Mouse (Mus musculus) cerebellum, postnatal 25 days (tissue): Measurements from ENCODE around the gene Spns3.
A peak's percentile ranks its signal among the peaks of the same experiment; 100 is the strongest.

Experiments
- DNase-seq, 2 experiments: peaks; one replicate each; pipeline ENCODE4 v3.0.0; 2021; ENCODE audit warnings: mixed read lengths in 2 of 2

Spns3 gene

DNA sequence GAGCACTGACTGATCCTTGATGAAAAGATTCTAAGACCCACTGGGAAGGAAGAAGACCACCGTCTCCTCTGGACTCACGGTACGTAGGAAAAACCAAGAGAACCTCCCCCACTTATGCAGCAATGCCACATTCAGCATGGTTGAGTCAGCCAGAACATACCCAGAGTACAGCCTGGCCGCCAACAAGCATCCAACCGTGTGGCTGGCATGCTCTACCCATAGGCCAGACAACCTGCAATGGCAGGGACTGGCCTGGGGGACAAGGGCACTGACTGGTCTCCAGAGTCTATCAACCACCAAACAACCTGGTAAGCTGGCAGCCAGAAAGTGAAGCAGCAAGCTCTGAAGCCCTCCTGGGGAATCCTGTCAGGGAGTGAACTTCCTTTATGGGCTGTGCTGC is 41.7 kb downstream of the Spns3 start:
- peak; percentile 42 to 51 for DNase-seq

DNA sequence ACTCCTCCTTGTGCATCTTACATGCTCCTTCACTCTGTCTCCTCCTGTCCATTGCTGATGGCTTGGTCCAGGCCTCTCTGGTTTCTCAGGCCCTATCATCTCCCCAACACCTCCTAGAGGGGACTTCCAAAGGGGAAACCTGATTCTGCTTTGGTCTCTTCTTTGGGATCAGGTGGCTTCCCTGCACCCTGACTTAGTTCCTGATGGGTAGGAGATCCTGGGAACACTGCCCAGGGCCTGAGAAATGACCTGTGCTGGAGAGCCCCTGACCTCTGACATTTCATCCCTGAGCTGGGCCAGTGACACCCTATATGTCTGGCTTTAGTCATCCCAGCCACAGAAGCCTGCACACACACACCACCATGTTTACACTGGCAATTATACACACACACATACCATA is 42.7 kb downstream of the Spns3 start:
- DNase-seq, result no peak

DNA sequence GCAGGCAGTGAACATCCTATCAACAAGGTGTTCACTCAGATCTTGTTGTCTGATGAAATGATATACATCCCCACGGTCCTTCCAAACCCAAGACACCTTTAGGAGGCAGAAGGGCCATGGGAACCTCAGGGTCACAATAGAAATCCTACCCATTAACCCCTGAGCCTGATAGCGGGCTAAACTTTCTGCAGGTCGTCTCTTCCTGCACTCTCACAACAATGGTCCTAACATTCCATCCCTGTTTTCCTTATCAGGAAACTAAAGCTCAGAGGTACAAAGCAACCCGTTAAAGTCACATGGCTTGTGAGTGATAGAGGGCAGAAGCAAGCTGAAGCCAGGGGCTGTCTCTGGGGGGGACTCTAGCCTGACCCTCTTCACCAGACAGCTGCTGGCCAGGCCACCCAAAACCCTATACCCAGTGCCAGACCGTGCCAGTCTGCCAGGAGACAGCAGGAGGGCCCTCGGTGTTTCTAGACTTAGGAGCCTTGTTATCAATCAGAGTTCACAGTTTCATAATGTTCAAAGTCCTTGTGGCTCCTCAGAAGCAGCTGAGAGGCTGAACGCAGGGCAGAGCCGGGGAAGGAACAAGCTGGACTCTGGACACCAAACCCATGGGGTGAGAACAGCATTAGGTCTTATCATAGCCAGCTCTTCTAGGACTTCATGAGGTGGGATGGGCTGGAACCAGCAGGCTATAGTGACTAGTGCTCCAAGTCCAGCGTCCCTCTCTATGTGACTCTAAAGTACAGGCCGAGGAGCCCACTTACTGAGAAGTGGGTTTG is 46.1 kb downstream of the Spns3 start:
- DNase-seq, result no peak

DNA sequence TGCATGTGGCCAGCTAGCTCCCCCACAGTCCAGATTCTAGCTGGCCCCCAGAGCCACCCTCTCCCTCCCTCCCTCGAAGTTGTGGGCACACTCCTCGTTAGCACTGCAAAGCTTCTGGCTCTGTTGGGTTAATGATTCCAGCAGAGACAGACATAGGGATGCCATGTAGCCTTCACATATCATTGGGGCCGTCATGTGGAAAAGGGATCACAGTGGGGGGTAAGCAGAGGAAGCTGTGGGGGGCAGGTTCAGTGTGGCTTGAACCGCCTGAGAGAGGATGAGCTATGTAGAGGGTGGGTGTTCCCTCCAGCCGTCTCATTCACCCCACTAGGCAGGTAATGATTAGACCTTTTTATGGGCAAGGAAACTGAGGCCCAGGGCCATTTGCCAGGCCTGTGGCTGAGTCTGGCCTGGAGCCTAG is 46.8 kb downstream of the Spns3 start:
- no peak for DNase-seq

DNA sequence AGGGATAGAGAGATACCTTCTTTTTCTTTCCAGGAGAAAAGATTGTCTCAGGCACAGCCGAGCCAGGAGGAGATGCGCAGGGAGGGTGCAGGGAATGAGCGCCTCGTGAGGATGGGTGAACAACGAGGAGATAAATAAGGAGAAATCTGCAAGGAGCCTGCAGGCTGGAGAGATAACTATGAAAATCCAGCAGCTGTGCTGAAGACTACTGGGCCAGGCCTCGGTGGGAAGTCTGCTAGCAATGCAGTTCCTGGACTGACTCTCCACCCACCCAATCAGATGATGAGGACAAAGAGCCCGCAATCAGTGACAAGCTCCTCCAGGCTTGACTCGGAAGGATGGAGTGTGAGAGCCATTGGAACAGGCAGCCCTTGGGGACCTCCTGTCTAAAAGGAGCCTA is 48.1 kb downstream of the Spns3 start:
- DNase-seq, result no peak

DNA sequence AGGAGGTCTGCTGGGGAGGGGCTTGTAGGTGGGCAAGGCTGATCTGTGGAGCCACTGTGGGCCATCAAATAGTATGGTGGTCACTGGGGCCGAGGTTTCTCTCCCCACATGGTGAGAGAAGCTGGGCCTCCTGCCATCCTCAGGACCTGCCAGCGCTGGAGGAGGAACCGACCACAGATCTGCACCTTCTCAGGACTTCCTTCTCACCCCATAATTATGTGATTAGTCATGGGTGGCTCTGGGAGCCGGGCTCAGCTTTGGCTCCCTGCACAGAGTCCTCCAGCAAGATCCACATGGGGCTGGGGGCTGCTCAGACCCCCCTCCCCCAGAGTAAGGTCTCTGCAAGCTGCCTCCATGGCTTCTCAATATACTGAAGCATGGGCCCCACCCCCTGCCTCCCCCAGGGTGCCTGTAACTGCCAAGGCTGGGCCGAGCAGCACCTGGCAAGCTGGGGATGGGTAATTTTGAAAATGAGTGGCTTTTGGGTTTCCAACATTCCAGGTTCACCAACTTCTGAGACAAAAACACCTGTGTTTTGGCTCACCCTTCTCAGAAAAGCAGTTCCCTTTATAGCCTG is 48.8 kb downstream of the Spns3 start:
- DNase-seq, result no peak

DNA sequence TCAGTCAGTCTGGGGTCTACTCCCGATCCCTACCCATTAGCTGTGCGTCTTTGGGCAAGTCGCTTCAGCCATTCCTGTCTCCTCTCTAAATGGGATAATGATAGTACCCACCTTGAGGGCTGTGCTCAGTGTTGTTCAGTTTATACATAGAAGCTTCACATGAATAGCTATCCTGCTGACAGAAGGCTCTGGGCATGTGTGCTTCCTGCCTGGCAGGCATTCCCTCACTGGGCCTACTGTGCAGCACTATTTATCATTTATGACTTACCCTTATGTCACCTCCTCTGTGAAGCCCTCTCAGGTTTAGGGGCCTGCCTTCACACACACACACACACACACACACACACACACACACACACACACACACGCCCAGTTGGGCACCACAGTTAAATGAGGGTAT is 50.2 kb downstream of the Spns3 start:
- no peak for DNase-seq

DNA sequence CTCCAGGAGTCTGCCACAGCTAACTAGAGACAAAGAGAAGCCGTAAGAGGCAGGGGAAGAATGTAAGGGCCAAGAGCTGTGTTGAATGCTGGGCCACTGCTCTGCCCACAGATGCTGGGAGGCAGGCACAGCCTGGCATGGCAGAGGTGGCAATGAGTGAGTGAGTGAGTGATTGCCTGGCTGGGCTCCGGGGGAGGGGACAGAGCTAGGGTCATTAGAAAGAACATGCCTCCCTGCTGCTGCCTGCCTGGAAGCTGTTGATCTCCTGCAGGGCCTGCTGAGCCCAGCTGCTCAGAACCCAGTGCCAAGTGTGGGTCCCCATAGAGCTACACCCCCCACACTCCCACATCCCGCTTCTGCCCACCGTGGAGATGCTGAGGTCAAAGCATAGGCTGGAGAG is 52.9 kb downstream of the Spns3 start:
- DNase-seq, result no peak

DNA sequence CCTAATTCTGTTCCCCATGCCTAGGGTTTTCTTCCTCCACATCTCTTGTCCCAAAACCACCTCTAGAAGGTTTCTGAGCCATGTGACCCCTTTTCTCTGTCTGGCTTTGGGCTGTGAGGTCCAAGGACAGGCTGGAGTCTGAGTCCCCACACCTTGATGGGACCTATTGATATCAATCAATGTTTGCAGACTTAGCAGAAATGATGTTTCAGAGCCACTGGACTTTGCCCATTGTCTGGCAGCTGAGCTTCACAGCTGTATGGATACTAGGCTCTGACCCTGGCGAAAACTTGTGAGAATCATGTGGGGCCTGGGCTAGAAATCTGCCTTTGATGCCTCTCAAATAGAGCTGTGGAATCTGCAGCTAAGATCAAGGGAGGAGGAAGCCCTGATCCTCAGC is 53.5 kb downstream of the Spns3 start:
- DNase-seq, result no peak

DNA sequence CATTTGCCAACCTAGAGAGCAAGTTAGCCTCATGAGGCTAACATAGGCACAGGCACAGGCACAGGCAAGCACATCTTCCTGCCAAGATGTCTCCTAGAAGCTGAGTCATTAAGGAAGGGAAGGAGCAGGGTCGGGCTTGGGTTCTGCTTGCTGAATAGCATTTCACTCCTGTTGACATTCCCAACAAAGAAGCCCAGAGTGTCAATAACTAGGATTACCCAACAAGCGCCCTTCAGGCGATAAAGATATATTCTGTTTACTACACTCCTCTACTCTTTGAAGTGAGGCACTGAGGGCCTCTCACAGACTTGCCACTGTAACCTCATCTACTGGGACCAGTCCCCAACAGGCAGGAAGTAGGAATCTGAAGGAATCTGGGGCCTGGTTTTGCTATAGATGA is 54.2 kb downstream of the Spns3 start:
- no peak for DNase-seq

DNA sequence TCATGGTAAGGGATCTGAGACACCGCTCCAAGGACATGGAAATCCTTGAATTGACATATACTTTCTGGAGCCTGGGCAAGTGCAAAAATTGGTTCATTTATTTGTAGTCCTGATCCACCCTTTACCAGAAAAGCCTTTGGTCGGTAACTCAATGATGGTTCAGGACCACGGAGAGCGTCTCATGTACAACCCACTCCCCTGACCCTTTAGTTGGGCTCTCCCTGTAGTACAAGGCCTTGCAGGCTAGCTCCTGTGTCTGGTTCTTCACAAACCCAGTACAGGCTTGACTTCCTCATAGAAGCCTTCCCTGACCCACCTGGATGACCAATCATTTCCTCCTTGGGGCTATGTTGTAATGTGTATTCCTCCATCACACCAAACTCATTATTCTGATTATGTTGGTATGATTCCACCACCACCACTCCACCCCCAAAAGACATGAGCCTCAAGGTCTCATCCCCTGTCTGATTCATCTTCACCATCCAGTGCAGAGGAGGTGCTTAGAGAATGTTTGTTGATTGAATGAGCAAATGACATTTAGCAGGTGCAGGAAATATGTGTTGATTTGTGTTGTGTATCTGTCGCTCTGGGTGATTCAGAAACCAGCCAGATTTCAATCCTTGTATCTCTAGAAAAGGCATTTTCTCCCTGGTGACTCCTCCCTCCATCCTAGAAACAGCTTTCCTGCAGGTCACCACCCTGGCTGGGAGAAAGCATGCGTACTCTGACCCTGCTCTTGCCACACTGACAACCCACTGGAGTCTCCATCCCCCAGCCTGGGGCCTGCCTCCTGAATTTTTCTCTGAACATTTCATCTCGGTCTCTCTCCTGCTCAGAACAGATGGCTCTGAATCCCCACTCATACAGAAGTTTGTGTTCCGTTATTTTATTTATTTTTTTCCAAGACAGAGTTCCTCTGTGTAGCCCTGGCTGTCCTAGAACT is 56.0 kb downstream of the Spns3 start:
- no peak for DNase-seq

DNA sequence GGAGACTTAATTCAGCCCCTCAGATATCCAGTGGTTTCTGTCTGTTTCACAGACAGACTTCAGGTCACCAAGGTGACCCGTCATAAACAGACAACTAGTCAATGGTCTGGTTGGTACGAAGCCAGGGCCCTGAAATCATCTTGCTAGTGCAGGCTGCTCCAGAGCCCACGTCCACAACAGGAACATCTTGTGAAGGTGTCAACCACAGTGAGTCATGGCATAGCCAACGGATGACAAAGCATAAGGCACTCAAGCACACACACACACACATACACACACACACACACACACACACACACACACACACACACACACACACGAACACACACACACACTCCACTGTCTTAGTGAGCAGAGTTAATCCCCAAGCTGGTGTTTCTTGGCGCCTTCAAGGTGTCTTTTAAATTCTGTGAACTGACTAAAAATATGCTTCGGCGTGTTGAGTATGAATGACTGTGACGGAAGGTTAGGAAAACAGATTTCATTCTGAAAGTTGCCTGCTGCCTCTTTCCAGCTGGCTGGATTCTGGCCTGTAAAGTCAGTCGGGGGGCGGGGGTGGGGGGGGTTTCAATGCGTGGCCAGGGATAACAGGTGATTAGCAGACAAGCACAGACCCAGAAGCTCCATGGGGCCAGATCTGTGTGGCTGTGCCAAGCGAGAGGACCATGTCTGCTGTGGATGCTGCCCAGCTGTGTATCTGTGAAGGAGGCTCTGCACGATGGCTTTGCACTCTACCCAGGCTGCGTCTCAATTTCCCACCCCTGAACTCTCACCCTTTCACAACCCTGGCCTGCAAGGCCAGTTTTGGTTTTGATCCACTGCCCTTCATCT is 59.0 kb downstream of the Spns3 start:
- no peak for DNase-seq

DNA sequence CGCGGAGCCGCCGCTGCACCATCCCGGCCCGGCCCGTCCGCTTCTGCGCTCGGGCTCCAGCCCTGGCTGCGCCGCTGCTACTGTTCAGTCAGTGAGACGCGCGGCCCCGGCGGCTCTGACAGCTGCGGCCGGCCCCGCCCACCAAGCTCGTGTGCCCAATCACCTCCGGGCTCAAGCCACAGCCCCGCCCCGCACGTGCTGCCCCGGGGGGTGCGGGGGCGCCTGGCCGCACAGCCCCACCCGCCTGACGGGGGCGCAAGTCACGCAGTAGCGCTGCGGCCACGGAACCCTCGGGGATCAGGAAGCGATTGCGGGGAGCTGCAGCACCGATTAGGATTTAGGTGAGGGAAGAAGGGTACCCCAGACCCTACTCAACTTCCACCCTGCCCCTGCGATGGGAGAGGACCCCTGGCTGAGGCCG is 60.4 kb downstream of the Spns3 start, which contains the start of gene Spns2:
Gene Spns2 (minus strand): TSS at position 24 of the 421 bp plus-strand sequence.
- DNase-seq, result peak; percentile 82 to 91

DNA sequence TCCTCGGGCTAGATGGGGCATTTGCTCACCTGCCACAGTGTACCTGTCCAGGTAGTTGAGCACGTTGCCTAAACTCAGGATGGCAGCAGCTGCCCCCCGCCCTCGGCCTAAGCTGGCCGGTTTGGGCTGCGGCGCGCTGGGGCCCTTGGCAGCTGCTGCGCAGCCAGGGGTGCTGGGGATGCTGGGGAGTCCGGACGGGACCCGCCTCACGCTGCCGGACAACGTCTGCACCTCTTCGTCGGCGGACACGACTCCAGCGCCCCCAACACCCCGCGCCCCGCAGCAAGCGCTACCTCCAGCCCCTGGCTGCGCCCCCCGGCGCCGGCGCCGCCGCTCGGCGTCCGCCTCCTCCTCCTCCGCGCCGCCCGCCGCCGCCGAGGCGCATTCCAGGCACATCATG is 60.9 kb downstream of the Spns3 start:
- peak; percentile 25 to 31 for DNase-seq

DNA sequence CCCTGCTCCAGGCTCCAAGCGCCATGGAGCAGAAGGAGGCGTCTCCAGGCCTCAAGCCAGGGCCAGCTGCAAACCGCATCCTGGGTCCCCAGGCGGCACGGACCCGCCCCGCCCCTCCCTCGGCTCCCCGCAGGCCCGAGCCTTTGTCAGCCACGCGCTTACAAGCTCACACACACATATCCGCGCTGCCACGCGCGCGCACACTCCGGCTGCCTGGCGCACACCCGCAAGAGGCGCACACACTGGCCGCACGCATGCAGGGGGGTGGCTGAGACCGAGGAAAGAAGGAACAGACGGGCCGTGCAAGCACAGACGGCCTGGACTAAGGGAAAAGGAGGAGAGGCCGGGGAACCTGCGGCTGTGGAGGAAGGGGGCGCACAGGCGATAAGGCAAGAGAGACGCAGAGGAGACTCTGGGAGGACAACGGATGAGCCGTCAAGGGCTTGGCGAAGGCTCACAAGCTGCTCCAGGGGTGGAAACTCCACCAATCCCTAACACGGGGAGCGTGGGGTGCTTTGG is 61.5 kb downstream of the Spns3 start:
- DNase-seq, result peak; percentile 44 to 56

DNA sequence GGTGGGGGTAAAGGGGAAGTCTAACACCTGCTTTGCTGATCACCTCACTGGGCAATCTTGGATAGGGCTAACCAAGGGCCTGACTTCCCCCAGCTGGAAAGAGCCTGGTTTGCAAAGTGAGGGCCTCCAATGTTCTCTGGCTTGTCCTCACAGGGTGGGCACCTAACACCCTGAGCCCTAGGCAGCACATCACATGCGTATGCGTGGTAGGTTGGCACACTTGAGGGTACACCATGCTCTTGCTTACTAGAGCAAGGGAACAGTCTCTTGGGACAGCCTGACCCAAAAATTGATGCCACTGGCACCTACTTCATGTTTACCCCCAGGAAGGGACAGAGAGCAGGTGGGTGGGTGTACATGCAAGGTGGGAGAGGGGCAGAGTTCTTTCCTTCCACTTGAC is 62.6 kb downstream of the Spns3 start:
- no peak for DNase-seq

DNA sequence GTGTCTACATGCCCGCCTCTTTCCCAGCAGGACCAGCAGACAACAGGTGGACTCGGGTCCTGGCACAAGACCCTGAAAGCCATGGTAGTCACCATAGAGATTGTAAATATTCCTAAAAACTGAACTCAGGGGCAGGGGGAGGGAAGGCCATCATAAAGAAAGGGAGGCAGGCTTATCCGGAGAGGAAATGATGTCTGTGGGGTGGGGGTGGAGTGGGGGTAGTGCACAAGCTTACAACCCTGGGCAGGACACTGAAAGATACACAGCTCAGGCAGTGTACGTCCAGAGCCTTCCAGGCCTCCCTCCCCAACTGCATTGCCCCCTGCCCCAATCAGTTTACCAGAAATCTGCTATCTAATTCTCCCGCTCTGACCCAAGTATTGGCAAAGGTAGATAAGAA is 63.1 kb downstream of the Spns3 start:
- no peak for DNase-seq

DNA sequence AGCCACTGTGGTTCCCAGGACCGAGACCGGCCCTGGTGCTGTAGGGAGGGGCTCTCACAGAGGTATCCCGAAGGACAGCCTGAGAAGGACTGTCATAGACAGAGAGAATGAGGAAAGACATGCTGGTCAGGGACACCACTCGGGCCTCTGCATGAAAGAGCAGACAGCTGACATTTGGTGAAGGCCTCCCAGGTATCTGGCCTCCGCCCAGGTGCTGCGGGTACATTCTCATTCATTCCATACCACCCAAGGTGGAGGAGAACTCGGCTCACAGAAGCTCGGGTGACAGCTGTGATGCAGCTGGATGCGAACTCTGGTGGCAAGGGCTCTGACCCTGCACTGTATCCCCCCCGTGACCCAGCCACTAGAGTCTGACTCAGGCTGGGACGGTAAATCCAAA is 64.3 kb downstream of the Spns3 start:
- DNase-seq, result peak; percentile 38 to 59

DNA sequence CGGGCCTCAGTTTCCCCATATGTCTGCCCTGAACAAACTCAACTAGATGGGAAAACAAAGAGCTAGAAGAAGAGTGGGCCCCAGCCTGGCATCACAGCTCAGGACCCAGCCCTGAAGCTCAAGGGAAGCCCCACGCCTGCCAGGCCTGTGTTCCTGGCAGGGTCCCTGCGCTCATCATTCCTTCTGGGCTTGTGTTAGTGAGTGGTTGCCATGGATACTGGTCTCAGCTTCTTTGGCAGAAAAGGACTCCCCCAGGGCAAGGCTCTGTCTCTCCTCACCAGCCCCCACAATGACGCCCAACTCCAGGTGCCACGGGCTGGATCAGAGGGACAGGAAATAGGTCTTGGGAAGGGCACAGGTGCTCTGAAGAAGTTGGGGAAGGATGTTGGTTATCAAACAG is 65.1 kb downstream of the Spns3 start:
- no peak for DNase-seq

DNA sequence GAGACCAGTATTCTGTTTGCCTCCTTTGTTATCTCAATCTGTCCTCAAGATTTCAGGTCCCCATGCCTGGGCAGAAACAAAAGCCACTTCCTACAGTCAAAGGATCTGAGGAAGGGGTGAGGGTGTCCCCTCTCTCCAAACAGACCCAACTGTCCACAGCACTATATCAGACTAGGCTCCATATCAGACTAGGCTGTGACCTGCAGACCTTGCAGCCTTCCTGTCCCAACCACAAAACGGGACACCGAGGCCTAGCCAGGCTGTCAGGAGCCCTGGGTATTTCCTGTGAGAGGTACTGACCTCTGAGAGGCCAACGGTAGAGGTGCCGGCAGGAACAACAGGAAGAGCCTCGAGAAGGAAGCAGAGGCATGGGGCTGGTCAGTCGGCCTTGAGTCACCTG is 65.8 kb downstream of the Spns3 start:
- no peak for DNase-seq

DNA sequence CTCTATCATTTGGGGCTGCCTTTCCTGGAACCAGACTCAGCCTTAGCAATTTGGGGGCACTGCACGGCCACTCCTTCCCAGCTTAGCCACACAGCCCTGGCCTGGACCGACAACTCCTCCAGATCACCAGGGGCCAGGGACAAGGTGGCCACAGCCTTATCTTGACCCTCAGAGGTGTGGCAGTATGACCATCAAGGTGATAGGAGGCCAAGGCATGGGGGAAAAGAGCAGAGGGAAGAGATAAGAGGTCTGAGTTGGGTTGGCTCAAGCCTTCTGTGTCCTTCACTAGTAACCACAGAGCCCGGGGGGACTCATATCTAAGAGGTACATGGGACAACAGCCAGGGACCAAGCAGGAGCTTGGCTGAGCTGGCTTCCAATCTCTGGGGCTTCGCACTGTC is 68.4 kb downstream of the Spns3 start:
- DNase-seq, result no peak

DNA sequence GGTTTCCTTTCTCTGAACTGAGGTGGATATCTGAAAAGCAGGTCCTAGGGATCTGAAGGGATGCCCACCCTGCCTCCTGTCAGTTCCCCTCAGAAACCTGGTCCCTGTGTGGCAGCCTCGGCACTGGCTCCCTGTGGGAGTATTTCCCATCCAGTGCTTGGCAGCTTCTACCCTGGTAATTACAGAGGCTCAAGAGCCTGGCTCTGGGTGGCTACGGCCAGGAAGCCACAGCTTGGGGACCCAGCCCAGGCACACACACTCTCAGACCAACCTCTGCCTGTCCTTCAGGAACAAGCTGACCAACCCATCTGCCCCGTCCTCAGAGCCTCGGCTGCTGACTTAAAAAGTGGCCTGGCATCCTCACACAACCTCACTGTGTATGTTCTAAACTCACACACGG is 69.0 kb downstream of the Spns3 start:
- DNase-seq, result no peak
